Mouse (Mus musculus): ENCODE data around the gene Bptf. TPM values are rescaled to one million over a fixed set of nuclear protein-coding genes. Genes with fewer than 3 reads are reported as not detected.
"Not testable (repeated sequence)": the region's sequence is repeated elsewhere in the genome, so short reads cannot be mapped to it uniquely, and the experiment has no call there.

The Bptf gene
- total RNA-seq, 2 experiments from 2014 or later: 25.9 to 27.7 TPM

DNA sequence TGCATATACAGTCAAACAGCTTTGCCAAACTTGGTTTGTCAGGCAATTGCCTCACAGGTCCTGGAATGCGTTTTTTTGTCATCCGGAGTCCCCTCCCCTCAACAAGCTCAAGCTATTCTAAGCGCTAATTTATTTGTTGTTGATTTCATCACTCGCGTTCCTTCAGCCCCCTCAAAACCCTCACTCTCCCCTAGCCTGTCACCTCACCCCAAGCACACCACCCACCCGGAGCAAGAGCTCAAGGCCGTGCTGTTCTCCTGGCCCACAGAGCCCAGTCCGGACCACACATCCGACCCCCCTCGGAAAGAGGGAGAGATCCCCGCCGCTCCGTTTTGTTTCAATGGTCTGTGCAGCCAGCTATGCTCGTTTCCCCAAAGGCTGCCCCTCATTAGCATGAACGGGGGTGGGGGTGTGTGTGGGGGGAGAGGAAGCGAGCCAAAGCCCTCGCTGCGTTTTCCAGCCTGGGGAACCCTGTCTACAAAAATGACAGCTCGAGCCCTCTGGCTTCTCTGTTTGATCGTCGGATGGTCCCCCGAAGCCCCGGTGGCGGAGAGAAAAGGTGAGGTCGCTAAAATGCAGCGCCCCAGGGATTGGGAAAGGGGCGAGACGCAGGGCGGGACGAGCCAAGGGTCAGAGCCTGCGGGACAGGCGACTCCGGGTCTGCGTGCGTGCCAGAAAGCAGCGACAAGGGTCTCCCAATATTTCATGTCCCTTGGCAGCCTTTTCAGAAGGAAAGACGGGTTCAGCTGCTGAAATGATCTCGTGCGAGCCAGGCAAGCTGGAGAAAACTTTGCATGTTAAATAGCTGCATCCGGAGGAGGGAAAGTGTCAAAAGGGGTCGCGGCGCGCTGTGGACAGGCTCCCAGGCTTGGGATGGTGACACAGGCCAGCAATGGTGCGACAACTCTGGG, 106.3 kb downstream of the Bptf start, which contains the start of gene 1810010H24Rik:
TSS of gene 1810010H24Rik (plus strand) at position 271 of the 911 bp plus-strand sequence.
- intact Hi-C loops (cut with DNase I): no loop called here

DNA sequence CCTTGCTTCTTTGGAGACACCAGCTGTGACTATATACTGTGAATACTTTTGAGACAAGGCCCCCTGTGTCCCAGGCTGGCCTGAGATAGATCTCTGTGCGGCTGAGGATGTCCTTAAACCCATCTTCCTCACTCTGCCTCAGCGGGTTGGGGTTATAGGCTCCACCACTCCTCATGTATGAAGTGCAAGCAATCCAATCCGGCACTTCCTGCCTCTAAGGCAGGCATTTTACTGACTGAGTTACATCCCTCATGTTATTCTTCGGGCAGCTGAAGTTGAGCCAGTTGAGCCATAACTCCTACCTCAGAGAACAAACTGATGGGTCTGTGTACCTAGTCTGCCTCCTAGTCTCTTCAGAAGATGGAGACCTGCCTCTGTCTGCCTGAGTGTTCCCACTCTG, 107.5 kb downstream of the Bptf start:
- no peak for DNase-seq
- intact Hi-C loops (cut with DNase I): no loop called here

More for the DNA sequence above, 106.3 kb downstream of the Bptf start, which contains the start of gene 1810010H24Rik:
- peak; percentile 32 to 42 for DNase-seq

DNA sequence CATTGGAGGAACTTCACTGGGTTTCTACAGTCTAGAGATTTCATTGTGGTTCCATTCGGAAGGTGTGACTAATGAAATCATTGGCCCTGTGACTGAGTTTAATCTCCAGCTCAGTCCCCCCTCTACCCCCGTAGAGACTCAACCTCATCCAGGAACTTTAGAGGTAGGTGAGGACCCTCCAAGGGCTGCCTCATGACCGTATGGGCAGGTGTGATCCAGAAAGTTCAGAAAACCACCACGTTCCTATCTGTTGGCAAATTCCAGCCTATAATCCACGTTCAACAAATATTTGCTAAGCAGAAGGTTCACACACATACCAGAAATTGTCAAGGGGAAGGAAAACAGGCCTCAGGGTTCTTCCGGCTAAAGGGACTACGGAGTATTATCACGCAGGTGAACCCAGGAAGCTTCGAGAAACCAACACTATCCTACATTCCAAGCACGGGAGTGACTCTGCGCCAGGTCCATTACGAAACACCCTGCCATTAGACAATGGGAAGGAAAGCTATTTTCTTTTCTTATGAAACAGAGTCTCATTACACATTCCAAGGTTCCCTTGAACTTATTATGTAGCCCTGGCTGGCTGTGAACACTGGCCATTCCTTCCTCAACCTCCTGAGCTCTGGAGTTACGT, 109.8 kb downstream of the Bptf start:
- DNase-seq: no peak
- intact Hi-C loops (cut with DNase I): no loop called here

DNA sequence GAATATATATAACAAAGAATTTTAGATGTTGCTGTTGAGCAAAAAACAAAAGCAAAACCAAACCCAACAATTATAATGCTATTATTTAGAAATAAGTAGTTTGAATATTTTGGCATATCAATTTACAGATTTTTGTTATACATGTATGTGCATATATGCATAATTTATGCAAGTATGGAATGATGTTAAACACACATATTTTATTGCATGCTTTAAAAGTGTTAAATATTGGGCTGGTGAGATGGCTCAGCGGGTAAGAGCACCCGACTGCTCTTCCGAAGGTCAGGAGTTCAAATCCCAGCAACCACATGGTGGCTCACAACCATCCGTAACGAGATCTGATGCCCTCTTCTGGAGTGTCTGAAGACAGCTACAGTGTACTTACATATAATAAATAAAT, 112.2 kb downstream of the Bptf start:
- intact Hi-C loops (cut with DNase I); DNase-seq: not testable (repeated sequence)

DNA sequence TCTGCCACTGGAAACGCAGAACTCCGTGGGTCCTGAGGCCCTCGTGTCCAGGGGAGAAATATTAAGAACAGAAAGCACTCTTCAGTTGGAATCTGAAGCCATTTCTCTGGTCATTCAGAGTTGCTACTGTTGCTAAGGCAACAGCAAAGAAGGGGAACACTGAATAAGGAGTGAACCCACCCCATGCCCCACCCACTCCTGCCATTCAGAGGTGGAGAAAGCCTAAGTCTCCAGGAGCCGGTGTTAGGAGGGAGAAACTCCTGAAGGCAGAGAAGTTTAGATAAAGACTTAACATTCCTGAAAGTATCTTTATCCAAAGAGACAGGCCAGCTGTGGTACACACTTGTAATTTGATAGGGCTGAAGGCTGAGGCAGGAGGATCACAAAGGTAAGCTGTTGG, 112.6 kb downstream of the Bptf start:
- intact Hi-C loops (cut with DNase I): no loop called here
- no peak for DNase-seq

DNA sequence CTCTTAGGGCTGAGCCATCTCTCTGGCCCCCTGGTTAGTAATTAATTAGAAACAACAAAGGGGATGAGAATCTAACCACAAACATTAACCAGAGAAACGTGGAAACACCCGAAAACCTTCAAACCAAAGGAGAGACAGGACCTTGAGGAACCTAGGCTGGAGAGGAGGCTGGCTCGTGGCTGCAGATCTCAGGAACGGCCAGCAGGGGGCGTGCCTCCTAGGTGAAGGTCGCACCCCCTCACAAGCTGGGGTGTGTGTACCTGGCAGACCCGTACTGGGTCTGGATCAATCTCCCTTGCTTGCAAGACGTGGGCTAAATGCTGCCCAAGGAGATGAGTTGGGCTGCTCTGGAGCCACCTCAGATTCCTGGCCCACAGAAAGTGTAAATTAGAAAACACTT, 113.3 kb downstream of the Bptf start:
- intact Hi-C loops (cut with DNase I): no loop called here
- DNase-seq: no peak

DNA sequence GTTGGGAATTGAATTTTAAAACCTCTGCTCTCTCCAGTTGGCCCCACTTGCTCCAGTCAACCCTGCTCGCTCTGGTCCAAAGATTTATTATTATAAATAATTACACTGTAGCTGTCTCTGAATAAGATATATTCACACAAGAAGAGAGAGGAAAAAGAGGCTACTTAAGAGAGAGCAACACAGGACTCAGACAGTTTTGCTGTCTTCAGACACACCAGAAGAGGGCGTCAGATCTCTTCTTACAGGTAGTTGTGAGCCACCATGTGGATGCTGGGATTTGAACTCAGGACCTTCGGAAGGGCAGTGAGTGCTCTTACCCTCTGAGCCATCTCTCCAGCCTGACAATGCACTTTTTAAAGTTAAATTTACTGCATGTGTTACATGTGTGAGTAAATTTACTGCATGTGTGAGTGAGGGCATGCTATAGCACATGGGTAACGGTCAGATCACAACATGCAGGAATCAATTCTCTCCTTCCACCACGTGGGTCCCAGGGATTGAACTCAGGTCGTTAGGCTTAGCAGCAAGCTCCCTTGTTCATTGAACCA, 114.5 kb downstream of the Bptf start:
- intact Hi-C loops (cut with DNase I): no loop called here
- no peak for DNase-seq

DNA sequence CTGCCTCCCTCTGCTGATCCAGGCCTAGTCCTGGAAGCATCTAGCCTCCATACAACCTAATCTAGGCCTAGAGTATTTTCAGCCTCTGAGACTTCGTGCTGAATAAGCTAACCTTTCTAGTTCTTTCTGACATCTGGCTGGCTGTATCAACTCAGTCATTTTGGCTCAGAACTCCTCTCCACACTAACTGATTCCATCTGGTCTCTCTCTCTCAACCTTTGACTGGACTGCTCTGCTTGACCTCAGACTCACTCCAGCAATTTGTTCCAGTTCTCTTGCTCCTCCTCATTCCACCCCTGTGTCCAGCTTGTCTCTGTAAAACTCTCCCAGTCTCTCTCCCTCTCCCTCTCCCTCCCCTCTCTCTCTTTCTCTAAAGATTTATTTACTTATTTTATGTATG, 115.0 kb downstream of the Bptf start:
- DNase-seq: no peak
- intact Hi-C loops (cut with DNase I): no loop called here

DNA sequence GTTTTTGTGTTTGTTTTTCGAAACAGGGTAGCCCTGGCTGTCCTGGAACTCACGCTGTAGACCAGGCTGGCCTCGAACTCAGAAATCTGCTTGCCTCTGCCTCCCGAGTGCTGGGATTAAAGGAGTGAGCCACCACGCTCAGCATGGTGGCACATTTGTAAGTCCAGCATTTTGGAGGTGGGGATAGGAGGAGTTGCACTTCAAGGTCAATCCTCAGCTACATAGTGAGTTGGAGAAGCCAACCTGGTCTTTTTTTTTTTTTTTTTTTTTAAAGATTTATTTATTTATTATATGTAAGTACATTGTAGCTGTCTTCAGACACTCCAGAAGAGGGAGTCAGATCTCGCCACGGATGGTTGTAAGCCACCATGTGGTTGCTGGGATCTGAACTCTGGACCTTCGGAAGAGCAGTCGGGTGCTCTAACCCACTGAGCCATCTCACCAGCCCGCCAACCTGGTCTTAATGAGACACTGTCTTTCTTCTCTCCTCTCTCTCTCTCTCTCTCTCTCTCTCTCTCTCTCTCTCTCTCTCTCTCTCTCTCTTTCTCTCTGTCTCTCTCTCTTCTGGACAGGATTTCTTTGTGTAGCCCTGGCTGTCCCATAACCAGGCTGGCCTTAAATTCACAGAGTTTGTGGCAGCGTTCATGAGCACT, 116.3 kb downstream of the Bptf start:
- DNase-seq; intact Hi-C loops (cut with DNase I): not testable (repeated sequence)

DNA sequence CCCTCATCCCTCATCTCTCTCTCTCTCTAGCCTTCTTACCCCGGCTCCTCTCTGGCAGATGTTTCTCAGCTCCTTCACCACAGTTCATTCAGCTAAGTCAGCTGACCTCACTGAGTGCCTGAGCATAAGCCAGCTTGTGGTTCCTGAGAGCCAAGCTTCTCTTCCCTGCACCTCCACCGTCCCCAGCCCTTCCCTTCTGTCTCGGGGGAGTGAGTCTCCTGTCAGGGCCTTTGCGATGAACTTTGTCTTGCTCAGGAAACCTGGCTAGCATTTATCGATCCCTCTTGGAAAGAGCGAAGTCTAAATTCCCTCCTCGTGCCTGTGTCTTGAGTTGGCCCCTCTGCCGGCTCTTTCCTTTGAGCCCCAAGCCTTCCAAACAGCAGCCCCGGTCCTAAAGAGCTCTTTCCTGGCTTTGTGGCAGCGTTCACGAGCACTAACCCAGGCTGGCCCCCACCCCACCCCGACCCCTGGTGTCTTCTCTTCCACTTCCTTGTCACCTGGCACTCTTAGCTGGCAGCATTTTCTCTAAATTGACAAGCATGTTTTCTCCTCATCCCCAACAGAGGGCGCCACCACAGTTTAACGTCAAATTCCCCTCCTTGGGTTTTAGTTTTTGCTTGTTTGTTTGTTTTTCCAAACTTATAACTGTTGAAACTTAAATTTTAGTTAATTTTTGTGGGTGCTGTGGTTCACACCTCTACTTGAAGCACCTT, 117.2 kb downstream of the Bptf start:
- DNase-seq: peak; percentile 24 to 44
- intact Hi-C loops (cut with DNase I): no loop called here

DNA sequence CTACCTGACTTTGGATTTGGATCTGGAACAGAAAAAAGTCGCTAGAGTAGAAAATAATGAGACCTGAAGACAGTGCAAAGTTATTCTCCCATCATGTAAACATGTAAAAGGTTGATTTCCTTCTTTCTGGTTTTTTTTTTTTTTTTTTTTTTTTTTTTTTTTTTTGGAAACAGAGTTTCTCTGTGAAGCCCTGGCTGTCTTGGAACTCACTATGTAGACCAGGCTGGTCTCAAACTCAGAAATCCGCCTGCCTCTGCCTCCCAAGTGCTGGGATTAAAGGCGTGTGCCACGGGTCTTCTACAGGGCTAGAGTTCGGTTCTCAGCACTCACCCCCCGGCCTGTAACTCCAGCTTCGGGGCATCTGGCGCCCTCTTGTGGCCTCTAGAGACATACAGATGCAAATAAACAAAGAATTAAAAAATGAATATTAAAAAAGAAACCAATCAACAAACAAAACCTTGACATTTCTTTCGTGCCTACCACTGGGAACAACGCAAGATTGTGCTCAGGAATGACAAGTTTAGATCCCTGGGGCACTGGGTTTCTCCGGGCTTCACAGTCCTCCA, 117.8 kb downstream of the Bptf start:
- DNase-seq: no peak
- intact Hi-C loops (cut with DNase I): no loop called here

DNA sequence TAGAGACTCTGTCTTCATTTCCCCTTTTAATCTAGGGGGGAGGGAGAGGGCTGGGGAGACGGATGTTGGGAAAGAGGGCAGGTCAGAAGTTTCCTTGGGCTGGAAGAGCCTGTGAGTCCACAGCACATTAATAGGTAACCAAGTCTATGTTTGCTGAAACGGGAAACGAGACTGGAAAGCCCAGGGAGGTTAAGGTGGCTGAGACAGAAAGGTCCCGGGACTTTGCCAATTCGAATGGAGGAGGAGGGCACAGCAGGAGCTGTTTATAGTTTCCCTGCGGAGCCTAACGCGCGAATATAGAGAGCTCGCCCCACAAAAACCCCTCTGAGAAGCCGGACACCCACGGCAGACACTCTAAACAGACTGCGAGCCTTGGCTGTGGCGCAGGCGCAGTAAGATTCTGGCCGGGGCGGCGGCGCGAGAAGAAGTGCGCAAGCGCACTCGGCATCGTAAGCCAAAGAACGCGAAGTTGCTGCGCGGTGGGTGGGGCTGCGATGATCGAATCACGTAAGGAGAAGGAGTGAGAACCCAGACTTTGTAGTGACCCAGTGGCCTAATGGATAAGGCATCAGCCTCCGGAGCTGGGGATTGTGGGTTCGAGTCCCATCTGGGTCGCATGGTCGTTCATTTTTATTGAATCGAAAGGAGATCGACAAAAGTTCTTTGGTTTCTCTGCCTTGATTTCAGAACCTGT, 119.5 kb downstream of the Bptf start:
- intact Hi-C loops (cut with DNase I): loop anchor here (1.0 kb wide), 1 partner anchor 10 kb away; no protein-coding TSS in a partner anchor

DNA sequence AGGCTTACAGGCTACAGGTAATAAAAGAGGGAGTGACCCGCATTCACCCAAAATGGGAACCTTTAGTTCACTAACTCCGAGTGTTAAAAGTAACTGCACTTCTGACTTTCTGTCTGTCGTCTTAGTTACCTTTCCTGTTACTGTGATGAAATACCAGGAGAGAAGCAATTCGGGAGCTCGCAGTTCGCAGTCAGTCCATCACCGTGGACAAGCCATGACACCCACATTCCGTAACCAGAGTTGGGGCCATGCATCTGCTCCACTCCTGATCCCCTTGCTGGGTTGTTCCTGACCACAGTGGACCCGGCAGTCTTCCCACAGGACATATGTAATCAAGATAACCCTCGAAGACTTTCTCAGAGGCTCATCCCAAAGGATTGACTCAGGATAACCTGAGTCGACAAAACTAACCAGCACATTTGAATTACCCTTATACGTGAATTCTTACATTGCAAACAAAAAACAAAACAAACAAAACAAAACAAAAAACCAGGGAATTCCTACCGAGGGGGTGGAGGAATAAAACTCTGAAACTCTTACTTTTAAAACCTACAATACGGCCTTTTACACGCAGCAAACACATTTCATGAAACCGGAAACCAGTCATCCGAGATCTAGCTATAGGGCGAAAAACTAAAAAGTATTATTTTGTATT, 120.1 kb downstream of the Bptf start:
- DNase-seq: peak; percentile 32 to 37
- intact Hi-C loops (cut with DNase I): no loop called here

More for the DNA sequence above, 119.5 kb downstream of the Bptf start:
- DNase-seq: peak; percentile 100

DNA sequence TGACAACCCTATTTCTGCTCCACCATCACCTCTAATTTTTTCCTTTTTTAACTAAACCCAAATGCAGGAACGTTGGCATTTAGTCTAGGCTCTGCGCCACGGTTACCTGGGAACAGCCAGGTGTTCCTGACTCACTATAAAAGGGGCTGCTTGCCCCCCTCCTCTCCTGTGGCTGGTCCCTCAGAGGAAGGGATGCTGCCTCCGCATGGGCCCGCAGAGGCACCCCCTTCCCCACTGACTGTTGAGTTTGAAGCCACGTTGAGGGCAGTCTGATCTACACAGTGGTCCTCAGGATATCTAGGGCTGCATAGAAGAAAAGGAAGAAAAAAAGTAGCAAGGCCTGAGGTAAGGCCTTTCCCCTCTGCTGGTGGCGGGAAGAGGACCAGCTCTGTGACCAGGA, 120.8 kb downstream of the Bptf start:
- no peak for DNase-seq
- intact Hi-C loops (cut with DNase I): no loop called here

DNA sequence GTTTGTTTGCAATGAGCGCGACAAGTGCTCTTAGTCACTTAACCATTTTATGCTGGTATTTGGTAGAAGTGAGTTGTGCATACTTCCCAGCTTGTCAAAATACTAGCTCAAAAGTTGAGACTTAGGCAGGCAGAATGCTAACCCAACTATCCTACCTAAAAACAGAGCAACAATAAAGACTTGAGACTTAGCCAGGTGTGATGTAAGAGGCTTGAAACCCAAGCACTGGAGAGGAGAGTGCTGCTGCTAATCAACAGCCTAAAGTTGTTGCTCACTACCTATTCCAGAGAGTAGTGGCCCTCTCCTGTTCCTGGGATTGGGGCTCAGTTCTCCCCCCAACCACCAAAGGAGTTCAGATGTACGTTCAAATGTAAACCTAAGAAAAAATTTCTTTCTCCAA, 121.5 kb downstream of the Bptf start:
- DNase-seq: no peak
- intact Hi-C loops (cut with DNase I): no loop called here

DNA sequence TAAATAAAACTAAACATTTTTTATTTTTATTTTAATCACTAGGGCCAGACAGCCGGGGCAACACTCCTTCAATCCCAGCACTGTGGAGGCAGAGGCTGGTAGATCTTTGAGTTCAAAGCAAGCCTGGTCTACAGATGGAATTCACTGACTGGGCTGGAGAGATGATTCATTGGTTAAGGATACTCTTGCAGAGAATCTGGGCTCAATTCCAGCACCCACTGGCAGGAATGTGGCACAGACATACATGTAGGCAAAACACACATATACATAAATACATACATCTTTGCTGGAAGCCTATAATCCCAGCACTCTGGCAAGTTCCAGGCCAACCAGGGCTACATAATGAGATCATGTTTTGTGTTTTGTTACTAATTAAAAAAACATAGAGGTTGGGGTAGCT, 126.4 kb downstream of the Bptf start:
- intact Hi-C loops (cut with DNase I): no loop called here
- DNase-seq: no peak

DNA sequence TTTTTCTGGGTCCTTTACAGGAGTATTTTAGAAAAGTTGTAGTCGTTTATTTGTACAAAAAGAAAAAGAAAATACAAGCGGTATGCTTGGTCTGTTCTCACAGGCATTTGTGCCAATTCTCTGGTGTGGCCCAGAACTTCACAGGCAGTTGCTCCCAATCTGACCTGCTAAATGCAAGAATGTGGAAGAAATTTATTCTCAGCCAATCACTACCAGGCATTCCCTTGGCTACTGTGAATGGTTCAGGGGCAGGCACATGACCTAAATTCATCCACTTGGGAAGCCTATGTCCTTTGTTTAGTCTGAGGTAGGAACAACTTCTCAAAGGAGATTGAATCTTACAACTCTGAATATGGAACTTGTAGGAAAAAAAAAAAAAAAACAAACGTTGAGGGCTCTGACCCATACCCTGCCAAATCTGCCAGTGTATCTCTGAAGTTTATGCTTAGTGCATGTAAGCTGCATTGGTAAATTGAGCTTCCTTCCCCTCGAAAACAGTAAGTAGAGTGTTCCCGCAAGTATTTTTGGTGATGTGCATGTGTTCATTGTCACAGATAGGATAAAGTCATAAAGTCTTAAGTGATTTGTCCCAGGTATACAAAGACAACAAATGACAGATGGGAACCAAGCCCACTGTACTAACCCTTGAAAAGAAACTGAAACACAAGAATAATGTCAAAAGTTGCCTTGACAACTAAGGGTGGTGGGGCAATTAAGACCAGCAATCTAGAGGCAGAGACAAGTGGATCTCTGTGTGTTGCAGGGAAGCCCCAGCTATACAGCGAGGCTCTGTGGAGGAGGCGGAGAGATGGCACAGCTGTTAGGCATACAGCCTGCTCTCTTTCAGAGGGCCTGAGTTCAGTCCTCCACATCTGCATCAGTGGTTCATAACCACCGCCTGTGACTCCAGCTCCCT, 129.9 kb downstream of the Bptf start:
- intact Hi-C loops (cut with DNase I): loop anchor here (1.0 kb wide), 1 partner anchor 11 kb away; no protein-coding TSS in a partner anchor
- no peak for DNase-seq

Data from heart, postnatal 36 days (tissue).